In genomic region chr14:32801016-32801661, GRCm38 (mm10) we compare ENCODE assay signal across 8 mouse cellular contexts. TPM values are rescaled to one million over a fixed set of nuclear protein-coding genes. Genes with fewer than 3 reads are reported as not detected.
A peak's percentile ranks its signal among the peaks of the same experiment; 100 is the strongest.
DNase-seq lines count a peak whose midpoint lies in the region; ATAC-seq and TF ChIP-seq lines count a peak whose summit lies in the region.

No protein-coding gene starts in this region.

- 54% methylated on average over 11 of the region's 11 CpGs for WGBS in forebrain, embryonic 12.5 days
- 57% methylated on average over 11 of the region's 11 CpGs for WGBS in forebrain, embryonic 15.5 days
- 58% methylated on average over 11 of the region's 11 CpGs for WGBS in midbrain, embryonic 11.5 days
- 57% methylated on average over 11 of the region's 11 CpGs for WGBS in midbrain, embryonic 13.5 days
- WGBS in forebrain, embryonic 14.5 days, result 55% methylated on average over 11 of the region's 11 CpGs
- 45% methylated on average over 11 of the region's 11 CpGs for WGBS in liver, embryonic 14.5 days (ENCODE audit: insufficient replicate concordance)

- no peak overlapping the region for H3K4me3 ChIP-seq in forebrain, embryonic 12.5 days (replicated peaks)
- H3K4me3 ChIP-seq in forebrain, embryonic 15.5 days, result no peak overlapping the region
- no peak overlapping the region for H3K4me3 ChIP-seq in midbrain, embryonic 11.5 days (ENCODE audit: low read depth, low read length)
- H3K4me3 ChIP-seq in midbrain, embryonic 13.5 days (replicated peaks), result no peak overlapping the region
- no peak overlapping the region for H3K4me3 ChIP-seq in forebrain, embryonic 14.5 days (ENCODE audit: low read depth, low read length)
- H3K4me3 ChIP-seq in liver, embryonic 14.5 days (ENCODE audit: insufficient read depth in 1 of 2, low read depth in 2 of 2, low read length in 2 of 2), result no peak overlapping the region

- H3K4me1 ChIP-seq in forebrain, embryonic 12.5 days, result peaks cover 8% of the 10 kb centered on the region; the same call in 1 of the 2 replicates
- H3K4me1 ChIP-seq in forebrain, embryonic 15.5 days, result no peaks in the 10 kb centered on the region
- peaks cover 5% of the 10 kb centered on the region; the same call in 1 of the 2 replicates for H3K4me1 ChIP-seq in midbrain, embryonic 11.5 days (ENCODE audit: control insufficient read depth, insufficient read depth, low read length)
- H3K4me1 ChIP-seq in midbrain, embryonic 13.5 days (replicated peaks), result peaks cover 16% of the 10 kb centered on the region
- no peaks in the 10 kb centered on the region for H3K4me1 ChIP-seq in forebrain, embryonic 14.5 days (ENCODE audit: control insufficient read depth, insufficient read depth, low read length)
- no peaks in the 10 kb centered on the region for H3K4me1 ChIP-seq in liver, embryonic 14.5 days (replicated peaks; ENCODE audit: control insufficient read depth in 2 of 2, insufficient read depth in 2 of 2, low read length in 1 of 2)

- no peaks in the 10 kb centered on the region for H3K9me3 ChIP-seq in forebrain, embryonic 12.5 days
- no peaks in the 10 kb centered on the region for H3K9me3 ChIP-seq in forebrain, embryonic 15.5 days
- no peaks in the 10 kb centered on the region for H3K9me3 ChIP-seq in midbrain, embryonic 11.5 days (ENCODE audit: control insufficient read depth, low read length)
- H3K9me3 ChIP-seq in midbrain, embryonic 13.5 days, result no peaks in the 10 kb centered on the region
- no peaks in the 10 kb centered on the region for H3K9me3 ChIP-seq in forebrain, embryonic 14.5 days (replicated peaks; ENCODE audit: control insufficient read depth, low read length)
- H3K9me3 ChIP-seq in liver, embryonic 14.5 days (ENCODE audit: control insufficient read depth, low read length), result no peaks in the 10 kb centered on the region

- H3K36me3 ChIP-seq in forebrain, embryonic 12.5 days (replicated peaks), result no peaks in the 10 kb centered on the region
- H3K36me3 ChIP-seq in forebrain, embryonic 15.5 days, result no peaks in the 10 kb centered on the region
- no peaks in the 10 kb centered on the region for H3K36me3 ChIP-seq in midbrain, embryonic 11.5 days (ENCODE audit: control insufficient read depth, insufficient read depth, low read length)
- H3K36me3 ChIP-seq in midbrain, embryonic 13.5 days, result no peaks in the 10 kb centered on the region
- no peaks in the 10 kb centered on the region for H3K36me3 ChIP-seq in forebrain, embryonic 14.5 days (ENCODE audit: control insufficient read depth, insufficient read depth, low read length)
- H3K36me3 ChIP-seq in liver, embryonic 14.5 days (replicated peaks; ENCODE audit: control insufficient read depth, insufficient read depth, low read depth), result no peaks in the 10 kb centered on the region

- H3K9ac ChIP-seq in forebrain, embryonic 12.5 days, result no peak overlapping the region
- H3K9ac ChIP-seq in forebrain, embryonic 15.5 days (replicated peaks), result no peak overlapping the region
- no peak overlapping the region for H3K9ac ChIP-seq in midbrain, embryonic 11.5 days (ENCODE audit: low read length)
- no peak overlapping the region for H3K9ac ChIP-seq in midbrain, embryonic 13.5 days (replicated peaks)
- H3K9ac ChIP-seq in forebrain, embryonic 14.5 days (ENCODE audit: low read length), result no peak overlapping the region
- H3K9ac ChIP-seq in liver, embryonic 14.5 days (replicated peaks), result no peak overlapping the region

- ATAC-seq in forebrain, embryonic 12.5 days (ENCODE audit: low FRiP score), result peak; percentile 27; the same call in 1 of the 2 replicates
- ATAC-seq in forebrain, embryonic 15.5 days (replicated peaks), result no peak
- peak; percentile 58; the same call in 1 of the 2 replicates for ATAC-seq in midbrain, embryonic 11.5 days (ENCODE audit: low FRiP score)
- ATAC-seq in midbrain, embryonic 13.5 days, result no peak
- no peak for ATAC-seq in forebrain, embryonic 14.5 days
- no peak for ATAC-seq in liver, embryonic 14.5 days (ENCODE audit: insufficient read depth)
- ATAC-seq in monocyte, adult 5-6 weeks (replicated peaks; ENCODE audit: insufficient number of reproducible peaks, low FRiP score, low TSS enrichment, poor library complexity, severe bottlenecking), result no peak
- no peak for ATAC-seq in frontal cortex, adult (ENCODE audit: low TSS enrichment)

- peak; percentile 49 for TF ChIP-seq CTCF in liver, embryonic 14.5 days (IDR thresholded peaks at IDR 0.05; ENCODE audit: low read depth)

- no peak overlapping the region for H3K4me2 ChIP-seq in forebrain, embryonic 12.5 days
- no peak overlapping the region for H3K4me2 ChIP-seq in forebrain, embryonic 15.5 days (replicated peaks)
- no peak overlapping the region for H3K4me2 ChIP-seq in midbrain, embryonic 11.5 days
- H3K4me2 ChIP-seq in midbrain, embryonic 13.5 days (replicated peaks), result no peak overlapping the region
- no peak overlapping the region for H3K4me2 ChIP-seq in forebrain, embryonic 14.5 days (ENCODE audit: low read length)
- no peak overlapping the region for H3K4me2 ChIP-seq in liver, embryonic 14.5 days (ENCODE audit: low read depth)

- TF ChIP-seq EP300 in liver, embryonic 14.5 days (IDR thresholded peaks at IDR 0.05; ENCODE audit: low read depth), result no peak

- H3K27ac ChIP-seq in forebrain, embryonic 12.5 days, result no peak overlapping the region
- no peak overlapping the region for H3K27ac ChIP-seq in forebrain, embryonic 15.5 days (replicated peaks)
- no peak overlapping the region for H3K27ac ChIP-seq in midbrain, embryonic 11.5 days (ENCODE audit: low read depth, low read length)
- H3K27ac ChIP-seq in midbrain, embryonic 13.5 days, result no peak overlapping the region
- no peak overlapping the region for H3K27ac ChIP-seq in forebrain, embryonic 14.5 days (ENCODE audit: low read depth, low read length)
- H3K27ac ChIP-seq in liver, embryonic 14.5 days, result no peak overlapping the region

- H3K27me3 ChIP-seq in forebrain, embryonic 12.5 days, result no peaks in the 10 kb centered on the region
- H3K27me3 ChIP-seq in forebrain, embryonic 15.5 days, result no peaks in the 10 kb centered on the region
- no peaks in the 10 kb centered on the region for H3K27me3 ChIP-seq in midbrain, embryonic 11.5 days (ENCODE audit: control insufficient read depth, insufficient read depth, low read length)
- H3K27me3 ChIP-seq in midbrain, embryonic 13.5 days, result no peaks in the 10 kb centered on the region
- H3K27me3 ChIP-seq in forebrain, embryonic 14.5 days (replicated peaks; ENCODE audit: control insufficient read depth, insufficient read depth, low read length), result no peaks in the 10 kb centered on the region
- no peaks in the 10 kb centered on the region for H3K27me3 ChIP-seq in liver, embryonic 14.5 days (ENCODE audit: control insufficient read depth, insufficient read depth, low read length)

- DNase-seq in midbrain, embryonic 11.5 days (ENCODE audit: low spot score, missing footprints), result peak; percentile 86
- peak; percentile 25 for DNase-seq in forebrain, embryonic 14.5 days (ENCODE audit: low spot score)
- DNase-seq in liver, embryonic 14.5 days (ENCODE audit: low read depth in 3 of 3, low spot score in 3 of 3), result no peak

RNA-seq across cellular contexts. Expression of gene Tmem273, which starts 15.4 kb away (rescaled TPM):
- 0.20 TPM in 1 of 2 replicates, not detected in the other for polyA plus RNA-seq in forebrain, embryonic 12.5 days (2016; fragmentation: Nextera tagmentation; extraction: Ambion mirVana)
- polyA plus RNA-seq in forebrain, embryonic 15.5 days (2015; fragmentation: Nextera tagmentation; extraction: Ambion mirVana), result 0.56 and 0.64 TPM in 2 replicates
- 0.57 and 0.72 TPM in 2 replicates for polyA plus RNA-seq in midbrain, embryonic 11.5 days (2014; fragmentation: Nextera tagmentation; extraction: Ambion mirVana)
- 0.13 and 0.24 TPM in 2 replicates for polyA plus RNA-seq in midbrain, embryonic 13.5 days (2015; fragmentation: Nextera tagmentation; extraction: Ambion mirVana)
- polyA plus RNA-seq in forebrain, embryonic 14.5 days (2014; fragmentation: Nextera tagmentation; extraction: Ambion mirVana), result 0.28 and 0.56 TPM in 2 replicates
- 1.3 and 1.5 TPM in 2 replicates for polyA plus RNA-seq in liver, embryonic 14.5 days (2012; rRNA removed)
- polyA plus RNA-seq in liver, embryonic 14.5 days (2014; fragmentation: Nextera tagmentation; extraction: Ambion mirVana), result 0.94 and 1.4 TPM in 2 replicates
- 1.5 to 3.5 TPM in 2 of 3 replicates, not detected in the other for total RNA-seq in monocyte, adult 5-6 weeks (2017)

RNA-seq across cellular contexts. Expression of gene Fam170b, which starts 32.6 kb away (rescaled TPM):
- polyA plus RNA-seq in forebrain, embryonic 12.5 days (2016; fragmentation: Nextera tagmentation; extraction: Ambion mirVana), result not detected in 2 replicates
- not detected in 2 replicates for polyA plus RNA-seq in forebrain, embryonic 15.5 days (2015; fragmentation: Nextera tagmentation; extraction: Ambion mirVana)
- polyA plus RNA-seq in midbrain, embryonic 11.5 days (2014; fragmentation: Nextera tagmentation; extraction: Ambion mirVana), result not detected in 2 replicates
- polyA plus RNA-seq in midbrain, embryonic 13.5 days (2015; fragmentation: Nextera tagmentation; extraction: Ambion mirVana), result not detected in 2 replicates
- not detected in 2 replicates for polyA plus RNA-seq in forebrain, embryonic 14.5 days (2014; fragmentation: Nextera tagmentation; extraction: Ambion mirVana)
- polyA plus RNA-seq in liver, embryonic 14.5 days (2012; rRNA removed), result 0.02 and 0.05 TPM in 2 replicates
- polyA plus RNA-seq in liver, embryonic 14.5 days (2014; fragmentation: Nextera tagmentation; extraction: Ambion mirVana), result not detected in 2 replicates
- total RNA-seq in monocyte, adult 5-6 weeks (2017), result 0.67 TPM in 1 of 3 replicates, not detected in the others

RNA-seq across cellular contexts. Expression of gene Vstm4, which starts 55.4 kb away (rescaled TPM):
- polyA plus RNA-seq in forebrain, embryonic 12.5 days (2016; fragmentation: Nextera tagmentation; extraction: Ambion mirVana), result 3.6 and 3.7 TPM in 2 replicates
- 6.5 and 7.1 TPM in 2 replicates for polyA plus RNA-seq in forebrain, embryonic 15.5 days (2015; fragmentation: Nextera tagmentation; extraction: Ambion mirVana)
- 4.5 and 4.6 TPM in 2 replicates for polyA plus RNA-seq in midbrain, embryonic 11.5 days (2014; fragmentation: Nextera tagmentation; extraction: Ambion mirVana)
- 5.7 and 7.3 TPM in 2 replicates for polyA plus RNA-seq in midbrain, embryonic 13.5 days (2015; fragmentation: Nextera tagmentation; extraction: Ambion mirVana)
- polyA plus RNA-seq in forebrain, embryonic 14.5 days (2014; fragmentation: Nextera tagmentation; extraction: Ambion mirVana), result 6.0 and 9.2 TPM in 2 replicates
- 1.2 and 1.6 TPM in 2 replicates for polyA plus RNA-seq in liver, embryonic 14.5 days (2012; rRNA removed)
- polyA plus RNA-seq in liver, embryonic 14.5 days (2014; fragmentation: Nextera tagmentation; extraction: Ambion mirVana), result 3.3 and 3.4 TPM in 2 replicates
- total RNA-seq in monocyte, adult 5-6 weeks (2017), result not detected in 3 replicates

Comparison
In these comparisons a context has a peak if more than half of its experiments do, and no peak if none do; other contexts are left out.
1. ATAC-seq: peak in forebrain, embryonic 12.5 days (single experiment) and midbrain, embryonic 11.5 days (single experiment); none in forebrain, embryonic 15.5 days (single experiment), midbrain, embryonic 13.5 days (single experiment), forebrain, embryonic 14.5 days (single experiment), liver, embryonic 14.5 days (single experiment), monocyte, adult 5-6 weeks (single experiment) and frontal cortex, adult (single experiment).
2. DNase-seq: peak in midbrain, embryonic 11.5 days (single experiment) and forebrain, embryonic 14.5 days (single experiment); none in liver, embryonic 14.5 days (0 of 3).